ENCODE assay signal across 32 mouse cellular contexts in genomic region chr13:105279397-105280018, GRCm38 (mm10). TPM values are rescaled to one million over a fixed set of nuclear protein-coding genes. Genes with fewer than 3 reads are reported as not detected.
DNase-seq lines count a peak whose midpoint lies in the region; ATAC-seq and TF ChIP-seq lines count a peak whose summit lies in the region.
"Had no signal": no experiment of that assay in that cellular context is flagged by ENCODE, and none has a peak within 500 bp of the region (broad histone marks: within the 10 kb centered on the region; RNA-seq: fewer than 3 reads in every experiment).

No protein-coding gene starts in this region.

- DNase-seq in forebrain, embryonic 10.5 days (ENCODE audit: extremely low spot score, low spot score) = no peak
- peak; percentile 44 for DNase-seq in 416B (ENCODE audit: low read depth)
- peak; percentile 59 for DNase-seq in brain, embryonic 14.5 days (ENCODE audit: low read depth)
- no peak for DNase-seq in adrenal gland, postnatal 4 days (ENCODE audit: low spot score in 2 of 2)
- no peak for DNase-seq in adrenal gland, postnatal 36 days
- DNase-seq in kidney, adult 8-10 months = no peak
- DNase-seq: adrenal gland, adult 2 months; cerebellum, adult 11-12 months; cerebellum, adult 9-11 months; gastrocnemius, postnatal 25 days; heart, adult 18-20 months; heart, postnatal 36 days; kidney, adult 9 months; kidney, postnatal 10 days; lung, adult 18-20 months; lung, postnatal 10 days; right cerebral cortex, postnatal 14 days; spleen, adult 18-20 months; thymus, adult 18-20 months; thymus, postnatal 25 days had no signal

- no peak overlapping the region for H3K9ac ChIP-seq in forebrain, embryonic 16.5 days (replicated peaks; ENCODE audit: low read depth, low read length)
- H3K9ac ChIP-seq in forebrain, embryonic 15.5 days (replicated peaks) = no peak overlapping the region
- H3K9ac ChIP-seq: embryonic facial prominence, embryonic 15.5 days; hindbrain, embryonic 13.5 days; limb, embryonic 12.5 days; liver, embryonic 12.5 days; midbrain, embryonic 12.5 days; neural tube, embryonic 12.5 days had no signal

- no peak overlapping the region for H3K4me2 ChIP-seq in forebrain, embryonic 16.5 days (ENCODE audit: low read length)
- H3K4me2 ChIP-seq in forebrain, embryonic 15.5 days (replicated peaks) = no peak overlapping the region
- H3K4me2 ChIP-seq: embryonic facial prominence, embryonic 15.5 days; heart, embryonic 11.5 days; hindbrain, embryonic 13.5 days; limb, embryonic 12.5 days; liver, embryonic 12.5 days; midbrain, embryonic 12.5 days; neural tube, embryonic 12.5 days had no signal

- H3K27ac ChIP-seq in forebrain, embryonic 10.5 days = peak overlapping the region; percentile 48; the same call in 1 of the 2 replicates
- H3K27ac ChIP-seq in forebrain, embryonic 16.5 days (ENCODE audit: low read length) = no peak overlapping the region
- no peak overlapping the region for H3K27ac ChIP-seq in forebrain, embryonic 15.5 days (replicated peaks)
- H3K27ac ChIP-seq: embryonic facial prominence, embryonic 15.5 days; hindbrain, embryonic 13.5 days; limb, embryonic 12.5 days; liver, embryonic 12.5 days; macrophage; midbrain, embryonic 12.5 days; neural tube, embryonic 12.5 days had no signal

- 24% methylated on average over 8 of the region's 8 CpGs for WGBS in forebrain, embryonic 10.5 days
- WGBS in forebrain, embryonic 16.5 days = 8% methylated on average over 8 of the region's 8 CpGs
- 12% methylated on average over 8 of the region's 8 CpGs for WGBS in forebrain, embryonic 15.5 days

- no peaks in the 10 kb centered on the region for H3K36me3 ChIP-seq in forebrain, embryonic 10.5 days (replicated peaks)
- H3K36me3 ChIP-seq in forebrain, embryonic 16.5 days (ENCODE audit: control insufficient read depth, insufficient read depth) = no peaks in the 10 kb centered on the region
- no peaks in the 10 kb centered on the region for H3K36me3 ChIP-seq in forebrain, embryonic 15.5 days
- H3K36me3 ChIP-seq: embryonic facial prominence, embryonic 15.5 days; hindbrain, embryonic 13.5 days; limb, embryonic 12.5 days; liver, embryonic 12.5 days; midbrain, embryonic 12.5 days; neural tube, embryonic 12.5 days had no signal

- no peak for TF ChIP-seq POLR2A in brain, embryonic 14.5 days (IDR thresholded peaks at IDR 0.05; ENCODE audit: borderline replicate concordance, extremely low read depth, insufficient read depth, insufficient read length, poor library complexity, severe bottlenecking)

- no peak for TF ChIP-seq CTCF in brain, embryonic 14.5 days (IDR thresholded peaks at IDR 0.05; ENCODE audit: borderline replicate concordance, extremely low read depth, insufficient read depth, insufficient read length)

- H3K4me3 ChIP-seq in forebrain, embryonic 10.5 days = no peak overlapping the region
- no peak overlapping the region for H3K4me3 ChIP-seq in forebrain, embryonic 16.5 days (replicated peaks; ENCODE audit: low read length)
- no peak overlapping the region for H3K4me3 ChIP-seq in forebrain, embryonic 15.5 days
- H3K4me3 ChIP-seq: embryonic facial prominence, embryonic 15.5 days; hindbrain, embryonic 13.5 days; limb, embryonic 12.5 days; liver, embryonic 12.5 days; midbrain, embryonic 12.5 days; myocyte; neural tube, embryonic 12.5 days had no signal

- H3K9me3 ChIP-seq in forebrain, embryonic 10.5 days = no peaks in the 10 kb centered on the region
- H3K9me3 ChIP-seq in forebrain, embryonic 16.5 days (ENCODE audit: control insufficient read depth, low read length) = no peaks in the 10 kb centered on the region
- no peaks in the 10 kb centered on the region for H3K9me3 ChIP-seq in forebrain, embryonic 15.5 days
- H3K9me3 ChIP-seq: embryonic facial prominence, embryonic 15.5 days; hindbrain, embryonic 13.5 days; limb, embryonic 12.5 days; liver, embryonic 12.5 days; midbrain, embryonic 12.5 days; neural tube, embryonic 12.5 days had no signal

- peaks cover 14% of the 10 kb centered on the region for H3K4me1 ChIP-seq in forebrain, embryonic 10.5 days
- H3K4me1 ChIP-seq in forebrain, embryonic 16.5 days (replicated peaks; ENCODE audit: control insufficient read depth, insufficient read depth, low read length) = peaks cover 7% of the 10 kb centered on the region
- peaks cover 7% of the 10 kb centered on the region for H3K4me1 ChIP-seq in forebrain, embryonic 15.5 days
- H3K4me1 ChIP-seq: embryonic facial prominence, embryonic 15.5 days; hindbrain, embryonic 13.5 days; limb, embryonic 12.5 days; liver, embryonic 12.5 days; neural tube, embryonic 12.5 days had no signal

- ATAC-seq in forebrain, embryonic 16.5 days = no peak
- 0 out of 2 replicates have a peak, but pooled peaks have one; percentile 53 for ATAC-seq in forebrain, embryonic 15.5 days (replicated peaks)
- ATAC-seq: intestine, embryonic 16.5 days; liver, embryonic 12.5 days had no signal

- no peaks in the 10 kb centered on the region for H3K27me3 ChIP-seq in forebrain, embryonic 10.5 days (ENCODE audit: poor library complexity, severe bottlenecking)
- no peaks in the 10 kb centered on the region for H3K27me3 ChIP-seq in forebrain, embryonic 16.5 days (replicated peaks; ENCODE audit: control insufficient read depth, insufficient read depth, low read length)
- no peaks in the 10 kb centered on the region for H3K27me3 ChIP-seq in forebrain, embryonic 15.5 days
- H3K27me3 ChIP-seq: embryonic facial prominence, embryonic 15.5 days; hindbrain, embryonic 13.5 days; limb, embryonic 12.5 days; liver, embryonic 12.5 days; midbrain, embryonic 12.5 days; neural tube, embryonic 12.5 days had no signal

RNA-seq across cellular contexts. Expression of gene Rnf180, which starts 15.1 kb away (rescaled TPM):
- polyA plus RNA-seq in forebrain, embryonic 10.5 days (2016; fragmentation: Nextera tagmentation; extraction: Ambion mirVana) = 6.4 and 6.6 TPM in 2 replicates
- polyA plus RNA-seq in forebrain, embryonic 16.5 days (2015; fragmentation: Nextera tagmentation; extraction: Ambion mirVana) = 46.9 and 50.0 TPM in 2 replicates
- 18.7 and 21.7 TPM in 2 replicates for polyA plus RNA-seq in brain, embryonic 14.5 days (2012; rRNA removed)
- polyA plus RNA-seq in forebrain, embryonic 15.5 days (2015; fragmentation: Nextera tagmentation; extraction: Ambion mirVana) = 42.8 and 43.7 TPM in 2 replicates
- 10 to 100 TPM; 15.7 to 16.4 TPM for total RNA-seq in adrenal gland, postnatal 4 days (2021)
- 10 to 100 TPM; 12.7 to 16.2 TPM for total RNA-seq in adrenal gland, postnatal 36 days (2021)
- polyA plus RNA-seq: myocyte had no signal

Comparison
In these comparisons a context has a peak if more than half of its experiments do, and no peak if none do; other contexts are left out.
1. DNase-seq: peak in 416B (single experiment) and brain, embryonic 14.5 days (single experiment); none in forebrain, embryonic 10.5 days (single experiment), adrenal gland, postnatal 4 days (0 of 2), adrenal gland, postnatal 36 days (0 of 2) and kidney, adult 8-10 months (0 of 2).